Mouse (Mus musculus): ENCODE data around the gene Sytl2.

The Sytl2 gene

DNA sequence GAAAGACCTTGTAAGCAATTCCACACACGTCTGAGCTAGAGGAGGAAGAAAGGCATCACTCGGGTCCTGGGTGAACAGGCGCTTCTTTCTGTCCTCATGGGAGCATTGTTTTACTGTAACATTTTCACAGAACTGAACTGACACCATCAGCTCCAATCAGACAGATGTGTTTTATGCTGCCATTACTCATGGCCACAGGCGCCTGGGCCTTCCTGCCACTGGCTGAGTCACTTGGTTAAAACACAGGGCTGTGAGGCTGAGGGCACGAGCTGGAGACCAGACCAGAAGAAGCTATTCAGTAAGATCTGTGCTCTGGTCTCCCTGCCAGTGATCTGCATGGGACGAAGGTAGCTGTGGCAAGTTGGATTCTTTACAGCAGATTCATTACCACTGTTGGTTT is 6.0 kb downstream of the Sytl2 start:
- DNase-seq (ENCODE audit: low spot score) = no peak

GRCm38 (mm10) chr7:90312151-90312883 is 10.3 kb downstream of the Sytl2 start:
- DNase-seq (ENCODE audit: low spot score) = no peak

GRCm38 (mm10) chr7:90313421-90313820 is 11.4 kb downstream of the Sytl2 start:
- DNase-seq (ENCODE audit: low spot score) = no peak

GRCm38 (mm10) chr7:90316823-90317222 is 14.8 kb downstream of the Sytl2 start:
- no peak for DNase-seq (ENCODE audit: low spot score)

GRCm38 (mm10) chr7:90319446-90319845 is 17.4 kb downstream of the Sytl2 start:
- no peak for DNase-seq (ENCODE audit: low spot score)

GRCm38 (mm10) chr7:90320124-90320523 is 18.1 kb downstream of the Sytl2 start:
- DNase-seq (ENCODE audit: low spot score) = no peak

DNA sequence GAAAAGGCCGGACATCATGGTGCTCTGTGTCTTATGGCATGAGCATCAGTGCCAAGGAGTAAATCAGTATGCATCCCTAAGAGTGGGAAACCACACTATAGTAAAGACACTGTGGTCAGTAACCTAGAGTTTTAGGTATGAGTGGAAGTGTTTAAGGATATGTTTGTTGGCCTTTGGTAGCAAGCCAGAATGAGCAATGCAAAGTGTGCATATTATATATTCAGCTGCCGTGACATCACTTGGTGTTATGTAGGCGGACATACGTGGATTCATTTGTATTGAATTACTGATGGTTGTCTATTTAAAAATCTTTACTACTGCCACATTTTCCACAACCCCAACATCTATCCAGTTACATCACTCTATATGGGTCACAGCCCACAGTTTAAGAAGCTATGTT is 23.1 kb downstream of the Sytl2 start:
- no peak for DNase-seq (ENCODE audit: low spot score)

- no peak for DNase-seq (ENCODE audit: low spot score)
These were observed 28.1 kb downstream of the Sytl2 start for GRCm38 (mm10) chr7:90330200-90330599.

- DNase-seq (ENCODE audit: low spot score) = no peak
These were observed 30.5 kb downstream of the Sytl2 start for GRCm38 (mm10) chr7:90332483-90333065.

DNA sequence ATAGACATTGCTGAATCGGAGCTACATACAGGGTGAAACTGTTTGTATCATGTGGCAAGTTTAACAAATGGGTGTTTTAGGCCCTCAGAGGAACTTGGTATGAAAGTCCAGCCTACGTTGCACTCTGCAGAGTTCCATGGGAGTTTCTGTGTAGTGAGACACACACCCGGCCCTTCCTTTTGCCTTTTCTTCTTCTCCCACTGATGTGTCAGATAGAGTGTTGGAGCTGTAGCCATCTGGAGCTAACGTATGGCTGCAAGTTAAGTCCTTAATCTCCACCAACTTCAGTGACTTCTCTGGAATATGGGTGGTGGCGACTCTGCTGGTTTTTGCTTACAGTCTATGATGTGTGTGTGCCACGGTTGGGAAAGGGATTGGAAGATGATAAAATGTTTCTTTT is 32.3 kb downstream of the Sytl2 start:
- DNase-seq (ENCODE audit: low spot score) = no peak

- no peak for DNase-seq (ENCODE audit: low spot score)
These were observed 32.8 kb downstream of the Sytl2 start for GRCm38 (mm10) chr7:90334831-90335230.

DNA sequence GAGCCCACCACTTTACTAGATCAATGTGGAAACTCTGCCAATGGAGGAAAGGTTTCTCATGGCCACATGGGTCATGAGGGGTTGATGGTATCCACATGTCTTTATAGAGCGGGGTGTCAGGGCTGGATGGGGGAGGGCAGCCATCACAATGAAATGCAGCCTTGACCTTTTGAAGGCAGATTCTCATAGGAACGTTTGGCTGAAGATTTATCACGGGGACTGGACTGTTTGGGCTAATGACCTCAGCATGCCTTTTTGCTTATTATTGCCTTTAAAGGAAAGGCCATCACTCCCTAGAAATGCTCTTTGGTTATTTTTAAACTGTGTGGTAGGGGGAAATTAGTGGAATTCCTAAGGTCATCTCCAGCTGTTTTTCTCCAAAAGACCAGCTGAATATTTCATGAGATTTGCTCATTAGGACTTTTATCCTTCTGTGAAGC is 33.7 kb downstream of the Sytl2 start:
- DNase-seq (ENCODE audit: low spot score) = no peak

DNA sequence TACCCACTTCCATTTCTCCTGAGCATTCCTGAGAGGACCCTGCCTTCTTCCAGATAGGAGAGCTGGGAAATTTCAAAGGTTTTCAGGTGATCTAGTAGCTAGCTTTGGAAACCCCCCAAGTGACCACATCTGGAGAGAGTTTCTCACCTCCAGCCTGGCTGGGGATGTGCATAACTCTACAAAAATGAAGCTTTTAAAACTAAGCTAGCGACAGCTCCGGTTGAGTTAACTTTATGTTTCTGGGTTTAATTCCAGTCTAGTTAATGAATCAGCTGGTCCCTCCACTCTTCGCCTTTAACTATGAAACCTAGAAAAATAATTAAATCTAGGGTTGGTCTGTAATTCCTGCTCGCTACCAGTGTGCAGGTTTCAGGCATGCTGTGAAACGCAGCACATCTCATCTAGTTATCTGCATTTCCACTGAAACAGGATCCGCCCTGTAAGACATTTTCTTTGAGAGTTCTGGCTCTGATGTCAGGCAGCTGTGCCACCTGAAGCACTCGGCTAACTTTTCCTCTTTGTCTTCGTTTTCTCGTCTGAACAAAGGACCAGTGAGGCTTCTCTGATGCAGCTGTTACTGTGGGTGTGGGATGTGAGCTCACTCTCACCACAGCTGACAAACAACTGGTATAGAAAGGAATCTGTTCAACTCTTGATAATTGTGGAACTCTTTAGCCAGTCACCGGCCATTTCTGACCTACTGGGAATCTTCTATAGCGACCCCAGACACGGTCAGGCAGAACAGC is 39.3 kb downstream of the Sytl2 start:
- no peak for DNase-seq (ENCODE audit: low spot score)

- DNase-seq (ENCODE audit: low spot score) = no peak
These were observed 42.9 kb downstream of the Sytl2 start for GRCm38 (mm10) chr7:90344903-90345302.

GRCm38 (mm10) chr7:90347779-90348437 is 45.9 kb downstream of the Sytl2 start:
- DNase-seq (ENCODE audit: low spot score) = no peak

GRCm38 (mm10) chr7:90349014-90349413 is 47.0 kb downstream of the Sytl2 start:
- DNase-seq (ENCODE audit: low spot score) = no peak

DNA sequence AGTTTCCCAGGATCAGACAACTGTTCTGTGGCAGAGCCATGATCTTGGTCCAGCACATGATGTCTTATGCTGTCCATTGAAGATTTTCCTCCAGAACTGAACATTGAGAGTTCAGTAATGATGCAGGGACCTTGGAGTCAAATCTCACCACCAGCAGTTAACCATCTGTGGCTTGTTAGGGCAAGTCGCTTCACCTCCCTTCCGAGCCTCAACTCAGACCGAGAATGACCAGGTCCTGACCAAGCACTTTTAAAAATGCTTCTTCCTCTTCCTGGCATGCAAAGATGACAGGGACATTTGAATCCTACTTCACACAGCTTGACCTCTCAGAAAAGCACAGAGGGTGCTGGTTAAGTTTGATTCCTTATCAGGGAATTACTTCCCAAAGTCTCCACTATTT is 50.1 kb downstream of the Sytl2 start:
- no peak for DNase-seq (ENCODE audit: low spot score)

GRCm38 (mm10) chr7:90353488-90354228 is 51.6 kb downstream of the Sytl2 start:
- DNase-seq (ENCODE audit: low spot score) = no peak

GRCm38 (mm10) chr7:90354229-90354604 is 52.2 kb downstream of the Sytl2 start:
- no peak for DNase-seq (ENCODE audit: low spot score)

GRCm38 (mm10) chr7:90355454-90355853 is 53.4 kb downstream of the Sytl2 start:
- no peak for DNase-seq (ENCODE audit: low spot score)

DNA sequence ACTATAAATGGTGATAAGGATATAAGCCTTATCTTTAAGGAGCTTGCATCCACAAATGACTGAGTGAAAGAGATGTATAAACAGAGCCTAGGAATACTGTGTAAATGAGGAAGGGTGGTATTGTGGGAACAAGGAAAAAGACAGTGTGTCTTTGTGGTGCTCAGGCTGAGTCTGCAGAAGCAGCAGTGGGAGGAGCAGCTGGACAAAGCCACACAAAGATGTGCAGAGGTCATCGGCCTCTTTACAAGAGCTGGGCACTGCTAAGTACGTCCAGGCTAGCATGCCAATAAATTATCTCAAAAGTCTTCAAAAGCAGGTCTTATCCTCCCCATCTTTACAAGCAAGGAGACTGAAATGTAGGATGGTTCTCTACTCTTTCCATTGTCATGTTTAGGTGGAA is 53.9 kb downstream of the Sytl2 start:
- DNase-seq (ENCODE audit: low spot score) = no peak

DNA sequence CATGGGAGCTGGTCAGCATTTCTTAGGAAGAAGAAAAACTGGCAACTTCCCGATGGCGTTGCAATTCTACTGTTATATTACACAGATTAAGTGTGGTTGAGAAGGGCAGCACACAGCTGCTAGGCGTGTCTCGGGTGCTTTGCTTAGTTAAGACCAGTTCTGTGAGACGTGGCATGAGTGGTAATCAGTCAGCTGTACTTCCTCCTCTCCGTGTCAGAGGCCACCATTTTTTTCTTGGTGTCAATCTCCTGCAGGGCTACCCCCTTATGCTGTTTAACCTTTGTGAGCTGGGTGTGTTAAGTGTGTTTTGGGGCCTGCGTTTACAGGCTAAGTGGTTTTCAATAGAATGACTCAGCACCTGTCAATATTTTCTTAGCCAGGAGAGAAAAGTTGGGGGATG is 60.7 kb downstream of the Sytl2 start:
- no peak for DNase-seq (ENCODE audit: low spot score)

All from c-Kit-positive CD71-positive TER-119-positive erythroid progenitor cells, embryonic 14.5 days (primary cell).